In genomic region chr9:72701441-72701840, GRCm38 (mm10) we compare ENCODE assay signal across 9 mouse cellular contexts.
"Had no signal": no experiment of that assay in that cellular context is flagged by ENCODE, and none has a peak within 500 bp of the region (broad histone marks: within the 10 kb centered on the region; RNA-seq: fewer than 3 reads in every experiment).

No protein-coding gene starts in this region.

- H3K4me3 ChIP-seq: left cerebral cortex, adult 2 months; limb, embryonic 10.5 days; liver, embryonic 12.5 days; midbrain, embryonic 10.5 days; neural tube, embryonic 12.5 days had no signal

- DNase-seq: lung, postnatal 4 days; thymus, adult 2 months; thymus, postnatal 25 days had no signal

- H3K27ac ChIP-seq: left cerebral cortex, adult 2 months; limb, embryonic 10.5 days; liver, embryonic 12.5 days; midbrain, embryonic 10.5 days; neural tube, embryonic 12.5 days had no signal

- H3K4me1 ChIP-seq: limb, embryonic 10.5 days; neural tube, embryonic 12.5 days had no signal

- H3K9me3 ChIP-seq: limb, embryonic 10.5 days; liver, embryonic 12.5 days; midbrain, embryonic 10.5 days; neural tube, embryonic 12.5 days had no signal

- H3K9ac ChIP-seq: liver, embryonic 12.5 days; lung, embryonic 14.5 days; neural tube, embryonic 12.5 days had no signal

- H3K4me2 ChIP-seq: liver, embryonic 12.5 days; lung, embryonic 14.5 days; neural tube, embryonic 12.5 days had no signal

- ATAC-seq: liver, embryonic 12.5 days had no signal

- H3K27me3 ChIP-seq: liver, embryonic 12.5 days; neural tube, embryonic 12.5 days had no signal
